Mouse (Mus musculus): Measurements from ENCODE around the gene Dnah3.

- TF ChIP-seq CTCF (IDR thresholded peaks at IDR 0.05; ENCODE audit: extremely low read depth, insufficient read depth, low read length), result no peak
- TF ChIP-seq POLR2A (IDR thresholded peaks at IDR 0.05; ENCODE audit: extremely low read depth, insufficient read depth, low read length), result no peak
These were observed 27.0 kb downstream of the Dnah3 start for GRCm38 (mm10) chr7:120068114-120068513.

Measured in cortical plate, adult 2 months (tissue).